In genomic region chr19:56466486-56466885, GRCm38 (mm10) we compare ENCODE assay signal across 18 mouse cellular contexts. TPM values are rescaled to one million over a fixed set of nuclear protein-coding genes. Genes with fewer than 3 reads are reported as not detected.
"Had no signal": no experiment of that assay in that cellular context is flagged by ENCODE, and none has a peak within 500 bp of the region (broad histone marks: within the 10 kb centered on the region; RNA-seq: fewer than 3 reads in every experiment).

No protein-coding gene starts in this region.

- H3K27me3 ChIP-seq: neural tube, embryonic 15.5 days; stomach, embryonic 15.5 days had no signal

- H3K4me1 ChIP-seq: neural tube, embryonic 13.5 days had no signal

- H3K4me3 ChIP-seq: midbrain, embryonic 12.5 days; myocyte; neural tube, embryonic 13.5 days; neural tube, embryonic 15.5 days; stomach, embryonic 15.5 days had no signal

- H3K27ac ChIP-seq: midbrain, embryonic 12.5 days; neural tube, embryonic 13.5 days; neural tube, embryonic 15.5 days; stomach, embryonic 15.5 days; stomach, postnatal 0 days had no signal

- H3K9ac ChIP-seq: lung, embryonic 14.5 days; midbrain, embryonic 12.5 days; neural tube, embryonic 13.5 days; neural tube, embryonic 15.5 days; stomach, embryonic 15.5 days had no signal

- DNase-seq: lung, adult 18-20 months; lung, embryonic 14.5 days; lung, postnatal 10 days; lung, postnatal 4 days; midbrain, embryonic 14.5 days; retina, postnatal 1 day; right cerebral cortex, postnatal 14 days; thymus, adult 2 months; thymus, postnatal 36 days had no signal

- H3K36me3 ChIP-seq: midbrain, embryonic 12.5 days; neural tube, embryonic 13.5 days; neural tube, embryonic 15.5 days; stomach, embryonic 15.5 days had no signal

- H3K9me3 ChIP-seq: midbrain, embryonic 12.5 days; neural tube, embryonic 13.5 days; neural tube, embryonic 15.5 days; stomach, embryonic 15.5 days had no signal

- H3K4me2 ChIP-seq: lung, embryonic 14.5 days; midbrain, embryonic 12.5 days; neural tube, embryonic 13.5 days; neural tube, embryonic 15.5 days; stomach, embryonic 15.5 days had no signal

- ATAC-seq: midbrain, embryonic 16.5 days had no signal

RNA-seq across cellular contexts. Expression of gene Plekhs1, which starts 5.0 kb away (rescaled TPM):
- total RNA-seq: megakaryocyte-erythroid progenitor cell, adult 5-6 weeks had no signal
- polyA plus RNA-seq: liver, embryonic 16.5 days had no signal
